Mouse (Mus musculus): ENCODE results near the gene Arrb1.

- no peak for TF ChIP-seq POLR2A (IDR thresholded peaks at IDR 0.05; ENCODE audit: extremely low read depth, insufficient read depth, low read length)
- no peak for TF ChIP-seq CTCF (IDR thresholded peaks at IDR 0.05; ENCODE audit: low read depth, low read length)
These were observed 34.1 kb upstream of the Arrb1 start for GRCm38 (mm10) chr7:99501148-99501547.

Data from liver, adult 2 months (tissue).